Mouse (Mus musculus) heart, adult 11 months (tissue): ENCODE measurements around the gene Rorc.
A peak's percentile ranks its signal among the peaks of the same experiment; 100 is the strongest.

Experiments used
- DNase-seq: peaks from one replicate; pipeline ENCODE4 v3.0.0; 2022

Rorc gene

GRCm38 (mm10) chr3:94377028-94377923 lies 4.7 kb downstream of the Rorc start:
- DNase-seq: peak; percentile 87

- no peak for DNase-seq
These were observed 7.4 kb downstream of the Rorc start for GRCm38 (mm10) chr3:94379831-94380510.

- no peak for DNase-seq
These were observed 9.7 kb downstream of the Rorc start for GRCm38 (mm10) chr3:94382308-94382707.

DNA sequence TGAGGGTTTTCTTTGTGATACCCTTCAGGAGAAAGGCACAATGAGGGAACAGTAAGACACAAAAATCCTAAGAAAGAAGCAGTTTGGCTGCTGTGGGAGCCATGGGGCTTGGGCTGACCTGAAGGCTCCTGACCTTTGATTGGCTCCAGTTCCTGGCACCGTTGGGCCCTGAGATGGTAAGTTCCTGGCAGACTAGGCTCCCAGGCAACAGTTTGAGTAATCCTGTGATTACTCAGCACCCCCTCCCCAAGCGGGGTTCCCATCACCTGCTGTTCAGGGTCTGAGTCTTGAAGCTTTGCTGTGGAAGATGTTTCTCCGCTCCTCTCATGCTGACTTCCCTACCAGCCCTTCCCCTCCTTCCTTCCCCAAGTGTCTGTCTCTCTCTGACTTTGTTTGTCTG lies 10.9 kb downstream of the Rorc start:
- DNase-seq: no peak

GRCm38 (mm10) chr3:94386671-94387070 lies 14.1 kb downstream of the Rorc start:
- no peak for DNase-seq

DNA sequence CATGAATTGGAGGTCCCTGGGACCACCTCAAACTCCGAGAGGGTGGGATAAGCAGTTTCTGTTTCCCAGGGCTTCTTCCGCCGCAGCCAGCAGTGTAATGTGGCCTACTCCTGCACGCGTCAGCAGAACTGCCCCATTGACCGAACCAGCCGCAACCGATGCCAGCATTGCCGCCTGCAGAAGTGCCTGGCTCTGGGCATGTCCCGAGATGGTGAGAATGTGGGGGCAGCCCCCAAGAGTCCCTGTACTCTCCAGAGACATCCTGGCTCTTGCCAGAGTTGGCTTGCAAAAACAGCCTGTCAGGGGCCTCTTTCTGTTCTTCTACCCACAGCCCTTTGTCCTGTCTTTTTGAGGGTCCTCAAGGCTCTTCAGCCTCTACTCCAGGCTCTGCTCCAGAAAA lies 14.8 kb downstream of the Rorc start:
- DNase-seq: no peak

GRCm38 (mm10) chr3:94388047-94388446 lies 15.5 kb downstream of the Rorc start:
- no peak for DNase-seq

DNA sequence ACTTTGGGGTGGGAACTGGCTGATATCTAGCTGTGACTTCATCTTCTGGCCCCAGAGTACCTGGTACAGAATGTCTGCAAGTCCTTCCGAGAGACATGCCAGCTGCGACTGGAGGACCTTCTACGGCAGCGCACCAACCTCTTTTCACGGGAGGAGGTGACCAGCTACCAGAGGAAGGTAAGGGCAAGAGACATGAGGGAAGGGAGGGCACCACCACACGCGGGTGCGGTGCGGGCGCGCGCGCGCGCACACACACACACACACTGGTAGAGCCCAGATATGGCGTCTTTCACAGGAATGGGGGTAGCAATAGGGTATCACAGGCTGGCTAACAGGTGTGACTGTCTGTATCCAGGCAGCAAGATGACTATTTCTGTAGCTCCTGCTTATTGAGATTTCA lies 16.8 kb downstream of the Rorc start:
- DNase-seq: no peak

DNA sequence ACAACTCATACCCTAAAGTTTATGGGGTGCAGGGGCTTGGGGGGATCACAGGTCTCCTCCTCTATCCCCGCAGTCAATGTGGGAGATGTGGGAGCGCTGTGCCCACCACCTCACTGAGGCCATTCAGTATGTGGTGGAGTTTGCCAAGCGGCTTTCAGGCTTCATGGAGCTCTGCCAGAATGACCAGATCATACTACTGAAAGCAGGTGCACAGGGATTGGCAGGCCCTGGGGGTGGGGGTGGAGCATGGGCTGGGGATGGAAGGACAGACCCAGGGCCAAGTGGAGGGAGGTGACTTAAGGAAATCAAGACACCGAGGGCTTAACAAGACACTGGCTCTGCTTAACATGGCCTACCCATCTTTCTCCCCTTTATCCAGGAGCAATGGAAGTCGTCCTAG lies 18.4 kb downstream of the Rorc start:
- no peak for DNase-seq

DNA sequence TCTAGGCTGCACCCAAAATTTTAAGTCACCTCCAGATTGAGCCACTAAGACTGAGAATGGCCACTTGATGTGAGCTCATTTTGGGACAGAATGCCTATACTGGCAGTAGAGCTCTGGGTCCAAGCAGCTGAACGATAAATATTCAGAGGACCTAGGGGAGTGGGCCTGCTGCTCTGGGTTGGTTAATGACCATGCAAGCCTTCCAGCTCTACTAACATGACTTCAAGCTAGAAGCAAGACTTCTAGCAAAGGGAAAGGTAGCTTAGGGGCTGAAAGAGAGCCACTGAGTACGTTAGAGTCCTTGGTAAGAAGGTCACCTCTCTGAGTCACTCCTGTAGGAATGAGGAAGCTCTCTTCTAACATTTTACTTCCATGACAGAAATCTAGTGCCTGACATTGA lies 19.5 kb downstream of the Rorc start:
- peak; percentile 74 for DNase-seq

DNA sequence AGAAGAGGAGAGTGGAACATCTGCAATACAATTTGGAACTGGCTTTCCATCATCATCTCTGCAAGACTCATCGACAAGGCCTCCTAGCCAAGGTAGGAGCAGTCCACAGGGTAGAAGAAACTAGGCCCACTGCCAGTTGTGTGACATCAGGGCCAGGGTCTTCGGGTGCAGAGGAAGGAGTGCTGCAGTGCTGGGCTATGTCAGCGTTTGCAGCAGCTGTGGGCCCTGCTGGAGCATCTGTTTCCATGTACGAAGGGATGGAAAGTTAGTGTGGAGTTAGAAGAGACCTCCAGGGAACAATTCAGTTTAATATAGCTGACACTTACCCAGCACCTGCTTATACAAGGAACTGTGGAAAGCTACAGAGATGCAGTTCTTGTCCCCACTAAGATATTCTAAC lies 20.5 kb downstream of the Rorc start:
- peak; percentile 83 for DNase-seq

- peak; percentile 59 for DNase-seq
These were observed 23.7 kb downstream of the Rorc start for GRCm38 (mm10) chr3:94396336-94396735.

- peak; percentile 70 for DNase-seq
These were observed 24.3 kb downstream of the Rorc start for GRCm38 (mm10) chr3:94396851-94397250.

DNA sequence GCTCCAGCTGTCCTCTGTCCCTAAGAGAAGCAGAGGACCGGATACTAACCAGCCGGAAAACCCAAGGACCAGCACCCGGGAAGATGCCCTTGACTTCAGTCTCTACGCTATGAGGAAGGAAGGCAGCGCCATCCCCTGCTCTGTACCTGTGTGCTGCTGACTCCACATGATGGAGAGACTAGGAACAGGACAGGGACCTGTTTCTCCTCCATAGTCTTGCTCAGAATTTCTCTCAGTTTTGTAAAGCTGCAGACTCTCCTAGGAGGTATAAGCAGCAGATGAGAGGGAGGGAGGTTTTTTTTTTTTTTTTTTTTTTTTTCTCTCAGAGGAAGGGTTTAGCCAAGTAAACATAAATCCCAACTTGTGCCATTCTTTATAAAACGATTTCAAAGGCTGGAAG lies 25.6 kb downstream of the Rorc start, which contains the start of gene Lingo4:
Gene Lingo4 (plus strand): TSS at position 301 of the 400 bp plus-strand sequence.
- DNase-seq: peak; percentile 40

DNA sequence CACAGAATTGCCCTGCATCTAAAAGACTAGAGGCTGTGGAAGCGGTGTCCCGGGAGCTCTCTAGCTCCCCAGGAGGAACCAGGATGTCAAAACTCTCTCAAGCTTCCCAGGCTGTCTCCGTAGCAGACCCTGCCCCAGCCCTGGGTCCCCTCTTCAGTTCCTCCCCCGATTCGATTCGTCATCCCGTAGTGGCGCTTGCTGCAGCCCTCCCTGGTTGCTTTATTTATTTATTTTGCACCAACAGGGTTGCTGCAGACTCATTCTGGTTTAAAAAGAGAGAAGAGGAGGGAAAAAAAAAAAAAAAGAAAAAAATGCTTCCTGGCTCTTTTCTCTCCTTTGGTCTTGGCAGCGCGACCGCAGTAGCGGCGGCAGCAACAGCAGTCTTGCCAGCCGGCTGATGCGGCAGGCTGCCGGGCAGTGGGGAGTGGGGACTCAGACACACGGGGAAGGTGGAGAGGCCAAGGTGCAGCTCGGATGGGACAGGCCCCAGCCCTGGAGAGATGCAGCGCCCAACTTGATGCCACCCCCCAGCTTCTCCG lies 26.4 kb downstream of the Rorc start:
- DNase-seq: peak; percentile 85

GRCm38 (mm10) chr3:94399663-94400310 lies 27.2 kb downstream of the Rorc start:
- DNase-seq: peak; percentile 63

- DNase-seq: peak; percentile 59
These were observed 29.9 kb downstream of the Rorc start for GRCm38 (mm10) chr3:94402451-94402850.

DNA sequence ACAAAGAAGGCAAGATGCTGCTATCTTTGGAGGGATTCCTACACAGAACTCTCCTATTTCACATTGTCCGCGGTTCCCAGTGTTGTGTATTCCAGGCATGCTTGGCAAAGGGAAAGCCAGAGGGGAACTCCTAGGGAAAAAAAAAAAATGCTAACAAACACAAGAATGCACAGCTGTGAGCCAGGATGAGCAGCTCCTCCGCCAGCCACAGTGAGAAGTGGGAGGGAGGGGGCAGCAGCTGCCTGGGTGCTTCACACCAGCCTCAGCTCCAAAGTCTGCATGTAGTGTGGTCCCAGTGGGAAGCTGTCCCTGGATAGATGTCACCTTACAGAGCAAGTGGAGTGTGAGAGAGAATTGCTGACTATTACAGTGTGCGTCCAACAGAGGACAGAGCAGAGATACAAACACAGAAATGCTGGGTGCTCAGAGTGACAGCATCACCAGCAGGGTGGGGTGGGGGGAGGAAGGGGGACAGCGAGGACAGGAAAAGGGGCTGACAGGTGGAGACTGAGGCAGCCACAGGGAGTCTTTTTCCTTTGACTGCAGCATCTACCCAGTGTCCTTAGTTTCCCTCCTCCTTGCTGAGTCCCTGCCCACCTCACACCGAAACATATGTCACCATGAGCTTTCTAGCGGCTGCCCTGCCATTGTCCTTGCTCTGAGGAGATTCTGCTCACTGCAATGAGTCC lies 31.9 kb downstream of the Rorc start:
- peak; percentile 82 for DNase-seq

DNA sequence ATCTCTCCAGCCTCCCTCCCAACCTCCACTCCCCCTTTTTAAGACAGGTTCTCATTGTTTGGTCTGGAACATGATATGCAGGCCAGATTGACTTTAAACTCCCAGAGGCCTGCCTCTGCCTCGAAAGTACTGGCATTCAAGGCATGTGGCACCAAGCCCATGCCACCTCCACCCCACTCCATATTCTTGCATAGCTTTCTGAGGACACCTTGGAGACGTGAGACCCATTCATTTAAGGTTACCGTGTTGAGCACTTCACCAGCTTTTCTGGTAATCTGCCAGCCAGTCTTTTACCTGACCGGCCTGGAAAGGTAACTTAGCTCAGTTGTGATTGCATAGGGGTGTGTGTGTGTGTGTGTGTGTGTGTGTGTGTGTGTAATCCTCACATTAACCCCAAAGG lies 33.0 kb downstream of the Rorc start:
- peak; percentile 72 for DNase-seq

DNA sequence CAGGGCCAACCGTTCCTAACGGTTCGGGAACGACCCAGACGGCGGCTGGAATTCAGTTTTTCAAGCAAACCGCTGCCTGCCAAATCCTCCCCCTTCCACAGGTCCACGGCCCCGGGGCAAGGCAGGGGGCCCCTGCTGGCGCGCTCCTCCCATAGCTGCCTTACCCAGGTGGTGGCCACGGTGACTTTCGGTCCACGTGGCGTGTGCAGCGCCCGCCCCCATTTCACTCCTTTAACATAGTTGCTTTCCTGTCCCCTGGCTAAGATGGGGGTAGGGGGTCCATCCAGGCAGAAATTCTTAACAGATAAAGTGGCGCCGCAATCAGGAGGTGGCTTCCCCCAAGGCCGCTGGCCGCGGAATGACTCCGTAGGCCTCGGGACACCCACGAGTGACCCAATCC lies 39.9 kb downstream of the Rorc start:
- DNase-seq: no peak

- DNase-seq: peak; percentile 100
These were observed 40.6 kb downstream of the Rorc start, which contains the start of gene Tdrkh for GRCm38 (mm10) chr3:94413031-94413679. Tdrkh (plus strand) TSS chr3:94413273.

- DNase-seq: no peak
These were observed 58.4 kb downstream of the Rorc start for GRCm38 (mm10) chr3:94430980-94431379.
